Mouse (Mus musculus): ENCODE measurements around the gene Gm20479.

Gm20479 gene

GRCm38 (mm10) chr7:27367976-27368375 is 10.8 kb upstream of the Gm20479 start:
- DNase-seq (ENCODE audit: low read depth, low spot score), result no peak

- no peak for DNase-seq (ENCODE audit: low read depth, low spot score)
Measured at GRCm38 (mm10) chr7:27366082-27366844, 9.0 kb upstream of the Gm20479 start.

- DNase-seq (ENCODE audit: low read depth, low spot score), result no peak
Measured at GRCm38 (mm10) chr7:27364379-27364778, 7.2 kb upstream of the Gm20479 start.

- DNase-seq (ENCODE audit: low read depth, low spot score), result peak; percentile 98
Measured at GRCm38 (mm10) chr7:27361283-27361946, 4.2 kb upstream of the Gm20479 start.

- DNase-seq (ENCODE audit: low read depth, low spot score), result no peak
Measured at GRCm38 (mm10) chr7:27360749-27361148, 3.5 kb upstream of the Gm20479 start.

GRCm38 (mm10) chr7:27359706-27360358 is 2.6 kb upstream of the Gm20479 start:
- DNase-seq (ENCODE audit: low read depth, low spot score), result no peak

- no peak for DNase-seq (ENCODE audit: low read depth, low spot score)
Measured at GRCm38 (mm10) chr7:27359162-27359561, 1.9 kb upstream of the Gm20479 start.

- DNase-seq (ENCODE audit: low read depth, low spot score), result no peak
Measured at GRCm38 (mm10) chr7:27357595-27357978, 368 bp upstream of the Gm20479 start.

GRCm38 (mm10) chr7:27356248-27356647 is 971 bp downstream of the Gm20479 start:
- DNase-seq (ENCODE audit: low read depth, low spot score), result no peak

- DNase-seq (ENCODE audit: low read depth, low spot score), result peak; percentile 76
Measured at GRCm38 (mm10) chr7:27355745-27356240, 1.4 kb downstream of the Gm20479 start, which contains the start of gene Shkbp1. Gene Shkbp1 (minus strand): TSS chr7:27356019.

- no peak for DNase-seq (ENCODE audit: low read depth, low spot score)
Measured at GRCm38 (mm10) chr7:27355261-27355660, 2.0 kb downstream of the Gm20479 start.

- DNase-seq (ENCODE audit: low read depth, low spot score), result no peak
Measured at GRCm38 (mm10) chr7:27354783-27355182, 2.4 kb downstream of the Gm20479 start.

- DNase-seq (ENCODE audit: low read depth, low spot score), result no peak
Measured at GRCm38 (mm10) chr7:27354144-27354543, 3.1 kb downstream of the Gm20479 start.

- no peak for DNase-seq (ENCODE audit: low read depth, low spot score)
Measured at GRCm38 (mm10) chr7:27345444-27345843, 11.8 kb downstream of the Gm20479 start.

- no peak for DNase-seq (ENCODE audit: low read depth, low spot score)
Measured at GRCm38 (mm10) chr7:27342595-27342994, 14.6 kb downstream of the Gm20479 start.

GRCm38 (mm10) chr7:27339519-27339918 is 17.7 kb downstream of the Gm20479 start:
- DNase-seq (ENCODE audit: low read depth, low spot score), result no peak

GRCm38 (mm10) chr7:27339114-27339513 is 18.1 kb downstream of the Gm20479 start:
- DNase-seq (ENCODE audit: low read depth, low spot score), result no peak

GRCm38 (mm10) chr7:27337175-27337853 is 19.9 kb downstream of the Gm20479 start, which contains the start of gene Ltbp4:
Gene Ltbp4 (minus strand): TSS chr7:27337692.
- no peak for DNase-seq (ENCODE audit: low read depth, low spot score)

GRCm38 (mm10) chr7:27335928-27336823 is 21.0 kb downstream of the Gm20479 start:
- DNase-seq (ENCODE audit: low read depth, low spot score), result peak; percentile 60

GRCm38 (mm10) chr7:27335011-27335720 is 22.1 kb downstream of the Gm20479 start:
- DNase-seq (ENCODE audit: low read depth, low spot score), result no peak

Data from retina, adult 2 months (tissue).